Comparison of ENCODE assay signal across 8 mouse cellular contexts in genomic region chr19:23447988-23448497, GRCm38 (mm10). TPM values are rescaled to one million over a fixed set of nuclear protein-coding genes. Genes with fewer than 3 reads are reported as not detected.
DNase-seq lines count a peak whose midpoint lies in the region; ATAC-seq and TF ChIP-seq lines count a peak whose summit lies in the region.

Mamdc2 (minus strand) TSS chr19:23448442.

- WGBS in forebrain, embryonic 12.5 days: 2% methylated on average over 19 of the region's 19 CpGs
- WGBS in hindbrain, embryonic 15.5 days: under 1% methylated on average over 19 of the region's 19 CpGs
- WGBS in liver, embryonic 16.5 days (ENCODE audit: insufficient replicate concordance): 4% methylated on average over 19 of the region's 19 CpGs
- WGBS in neural tube, embryonic 11.5 days: 1% methylated on average over 19 of the region's 19 CpGs

- DNase-seq in left cerebral cortex, adult 18-20 months (ENCODE audit: low spot score in 2 of 2): peak; percentile 2 to 7
- DNase-seq in left cerebral cortex, adult 11 months (ENCODE audit: low spot score): no peak
- DNase-seq in neural tube, embryonic 11.5 days (ENCODE audit: low spot score): peak; percentile 46
- no peak for DNase-seq in c-Kit-positive CD71-positive TER-119-positive erythroid progenitor cells, embryonic 14.5 days (ENCODE audit: low spot score)

- H3K9ac ChIP-seq in forebrain, embryonic 12.5 days: peak within 1 kb of the TSS; percentile 55
- H3K9ac ChIP-seq in hindbrain, embryonic 15.5 days: peak within 1 kb of the TSS; percentile 35
- H3K9ac ChIP-seq in liver, embryonic 16.5 days (ENCODE audit: low read depth, low read length): no peak within 1 kb of the TSS
- peak within 1 kb of the TSS; percentile 57 for H3K9ac ChIP-seq in neural tube, embryonic 11.5 days (ENCODE audit: low read length)

- peaks cover 31% of the 10 kb centered on the region for H3K27me3 ChIP-seq in forebrain, embryonic 12.5 days
- H3K27me3 ChIP-seq in hindbrain, embryonic 15.5 days: no peaks in the 10 kb centered on the region
- H3K27me3 ChIP-seq in liver, embryonic 16.5 days (ENCODE audit: control insufficient read depth, insufficient read depth, low read depth, low read length): no peaks in the 10 kb centered on the region; the same call in 1 of the 2 replicates
- 0 out of 2 replicates have a peak, but pooled peaks cover 2% of the 10 kb centered on the region for H3K27me3 ChIP-seq in neural tube, embryonic 11.5 days (ENCODE audit: control insufficient read depth, insufficient read depth, low read length)

- H3K36me3 ChIP-seq in forebrain, embryonic 12.5 days (replicated peaks): no peaks in the 10 kb centered on the region
- no peaks in the 10 kb centered on the region for H3K36me3 ChIP-seq in hindbrain, embryonic 15.5 days
- no peaks in the 10 kb centered on the region for H3K36me3 ChIP-seq in liver, embryonic 16.5 days (ENCODE audit: control insufficient read depth, insufficient read depth)
- no peaks in the 10 kb centered on the region for H3K36me3 ChIP-seq in neural tube, embryonic 11.5 days (ENCODE audit: control insufficient read depth, insufficient read depth, low read length)

- peak within 1 kb of the TSS; percentile 68 for H3K4me3 ChIP-seq in bone marrow macrophage, adult 2 months (ENCODE audit: insufficient read depth, low read length)
- peak within 1 kb of the TSS; percentile 44 for H3K4me3 ChIP-seq in forebrain, embryonic 12.5 days (replicated peaks)
- peak within 1 kb of the TSS; percentile 43 for H3K4me3 ChIP-seq in hindbrain, embryonic 15.5 days
- peak within 1 kb of the TSS; percentile 43 for H3K4me3 ChIP-seq in liver, embryonic 16.5 days (ENCODE audit: low read depth, low read length)
- peak within 1 kb of the TSS; percentile 42 for H3K4me3 ChIP-seq in neural tube, embryonic 11.5 days (ENCODE audit: low read depth, low read length)

- H3K4me1 ChIP-seq in bone marrow macrophage, adult 2 months (ENCODE audit: control insufficient read depth, insufficient read depth, low read length): peaks cover 39% of the 10 kb centered on the region
- peaks cover 17% of the 10 kb centered on the region for H3K4me1 ChIP-seq in forebrain, embryonic 12.5 days
- peaks cover 19% of the 10 kb centered on the region for H3K4me1 ChIP-seq in hindbrain, embryonic 15.5 days (replicated peaks)
- no peaks in the 10 kb centered on the region for H3K4me1 ChIP-seq in liver, embryonic 16.5 days (ENCODE audit: control insufficient read depth, low read depth, low read length)
- peaks cover 4% of the 10 kb centered on the region; the same call in 1 of the 2 replicates for H3K4me1 ChIP-seq in neural tube, embryonic 11.5 days (ENCODE audit: control insufficient read depth, insufficient read depth, low read length)

- H3K4me2 ChIP-seq in forebrain, embryonic 12.5 days: peak within 1 kb of the TSS; percentile 92
- H3K4me2 ChIP-seq in hindbrain, embryonic 15.5 days: peak within 1 kb of the TSS; percentile 92
- H3K4me2 ChIP-seq in liver, embryonic 16.5 days (ENCODE audit: low read depth, low read length): peak within 1 kb of the TSS; percentile 57
- peak within 1 kb of the TSS; percentile 98 for H3K4me2 ChIP-seq in neural tube, embryonic 11.5 days (ENCODE audit: low read depth)

- no peak within 1 kb of the TSS for H3K27ac ChIP-seq in bone marrow macrophage, adult 2 months (ENCODE audit: insufficient read depth, low read depth, low read length)
- H3K27ac ChIP-seq in forebrain, embryonic 12.5 days: no peak within 1 kb of the TSS
- H3K27ac ChIP-seq in hindbrain, embryonic 15.5 days (replicated peaks): no peak within 1 kb of the TSS
- no peak within 1 kb of the TSS for H3K27ac ChIP-seq in liver, embryonic 16.5 days (ENCODE audit: low read length)
- H3K27ac ChIP-seq in neural tube, embryonic 11.5 days (ENCODE audit: low read depth, low read length): no peak within 1 kb of the TSS

- no peak for TF ChIP-seq CTCF in bone marrow macrophage, adult 2 months (IDR thresholded peaks at IDR 0.05; ENCODE audit: low read depth, low read length)

- TF ChIP-seq POLR2A in bone marrow macrophage, adult 2 months (IDR thresholded peaks at IDR 0.05; ENCODE audit: borderline replicate concordance, low read depth, low read length): no peak

- ATAC-seq in forebrain, embryonic 12.5 days (ENCODE audit: low FRiP score): peak; percentile 58
- ATAC-seq in hindbrain, embryonic 15.5 days (ENCODE audit: low FRiP score, low read depth): peak; percentile 71
- peak; percentile 19; the same call in 1 of the 2 replicates for ATAC-seq in liver, embryonic 16.5 days (ENCODE audit: low read depth)
- peak; percentile 53 for ATAC-seq in neural tube, embryonic 11.5 days (ENCODE audit: insufficient read depth, low FRiP score, low TSS enrichment)

- no peaks in the 10 kb centered on the region for H3K9me3 ChIP-seq in forebrain, embryonic 12.5 days
- H3K9me3 ChIP-seq in hindbrain, embryonic 15.5 days: no peaks in the 10 kb centered on the region
- H3K9me3 ChIP-seq in liver, embryonic 16.5 days (replicated peaks; ENCODE audit: control insufficient read depth, low read length): no peaks in the 10 kb centered on the region
- H3K9me3 ChIP-seq in neural tube, embryonic 11.5 days (ENCODE audit: control insufficient read depth, low read length): no peaks in the 10 kb centered on the region

RNA-seq across cellular contexts. Expression of gene Mamdc2, which starts in this region (rescaled TPM):
- total RNA-seq in left cerebral cortex, adult 18-20 months (2021): 1 to 10 TPM in 1 of 2 experiments, under 1 TPM in 1; 0.63 to 1.2 TPM
- 3.4 and 3.8 TPM in 2 replicates for polyA plus RNA-seq in bone marrow macrophage, adult 2 months (2012; ENCODE audit: insufficient read depth, insufficient read length, missing spikeins)
- 0.62 and 1.5 TPM in 2 replicates for polyA plus RNA-seq in forebrain, embryonic 12.5 days (2016; fragmentation: Nextera tagmentation; extraction: Ambion mirVana)
- 1.4 and 1.7 TPM in 2 replicates for polyA plus RNA-seq in hindbrain, embryonic 15.5 days (2015; fragmentation: Nextera tagmentation; extraction: Ambion mirVana)
- 0.42 and 0.46 TPM in 2 replicates for polyA plus RNA-seq in liver, embryonic 16.5 days (2015; fragmentation: Nextera tagmentation; extraction: Ambion mirVana)
- polyA plus RNA-seq in neural tube, embryonic 11.5 days (2014; fragmentation: Nextera tagmentation; extraction: Ambion mirVana): 2.0 and 3.0 TPM in 2 replicates

Comparison
In these comparisons a context has a peak if more than half of its experiments do, and no peak if none do; other contexts are left out.
1. DNase-seq: peak in left cerebral cortex, adult 18-20 months (2 of 2) and neural tube, embryonic 11.5 days (single experiment); none in left cerebral cortex, adult 11 months (single experiment) and c-Kit-positive CD71-positive TER-119-positive erythroid progenitor cells, embryonic 14.5 days (single experiment).
2. Peak in ATAC-seq, H3K4me3 ChIP-seq and H3K4me2 ChIP-seq in liver, embryonic 16.5 days; RNA of the gene not detected or under 1 TPM.
3. ATAC-seq: peak in every context shown above with its lines; median percentile 71 in hindbrain, embryonic 15.5 days; 58 in forebrain, embryonic 12.5 days; 53 in neural tube, embryonic 11.5 days; 19 in liver, embryonic 16.5 days.
4. Peak in every context shown above with its lines, with median percentiles within 50 percentile points of each other: H3K4me3 ChIP-seq and H3K4me2 ChIP-seq.